Mouse (Mus musculus) left cerebral cortex, postnatal 10 days (tissue): ENCODE data around the gene Trp53bp1. TPM values are rescaled to one million over a fixed set of nuclear protein-coding genes. Genes with fewer than 3 reads are reported as not detected.

Experiments used
- DNase-seq, 2 experiments: peaks; one replicate each; pipeline ENCODE4 v3.0.0; 2021 to 2022; ENCODE audit warnings: low spot score in 2 of 2, mixed read lengths in 1 of 2; ENCODE audit errors: extremely low spot score in 1 of 2
- intact Hi-C: fragments of 180-260 bp; cut with DNase I; formaldehyde crosslinking; loops from one replicate; pipeline ENCODE4 v1.15.1; 2025
- total RNA-seq, 2 experiments: library from RNA; stranded (reverse); gene quantifications; 2 replicates each; pipeline ENCODE4 v1.2.3; 2021

The Trp53bp1 gene
- total RNA-seq, 2 experiments from 2014 or later, result 173 to 183 TPM

DNA sequence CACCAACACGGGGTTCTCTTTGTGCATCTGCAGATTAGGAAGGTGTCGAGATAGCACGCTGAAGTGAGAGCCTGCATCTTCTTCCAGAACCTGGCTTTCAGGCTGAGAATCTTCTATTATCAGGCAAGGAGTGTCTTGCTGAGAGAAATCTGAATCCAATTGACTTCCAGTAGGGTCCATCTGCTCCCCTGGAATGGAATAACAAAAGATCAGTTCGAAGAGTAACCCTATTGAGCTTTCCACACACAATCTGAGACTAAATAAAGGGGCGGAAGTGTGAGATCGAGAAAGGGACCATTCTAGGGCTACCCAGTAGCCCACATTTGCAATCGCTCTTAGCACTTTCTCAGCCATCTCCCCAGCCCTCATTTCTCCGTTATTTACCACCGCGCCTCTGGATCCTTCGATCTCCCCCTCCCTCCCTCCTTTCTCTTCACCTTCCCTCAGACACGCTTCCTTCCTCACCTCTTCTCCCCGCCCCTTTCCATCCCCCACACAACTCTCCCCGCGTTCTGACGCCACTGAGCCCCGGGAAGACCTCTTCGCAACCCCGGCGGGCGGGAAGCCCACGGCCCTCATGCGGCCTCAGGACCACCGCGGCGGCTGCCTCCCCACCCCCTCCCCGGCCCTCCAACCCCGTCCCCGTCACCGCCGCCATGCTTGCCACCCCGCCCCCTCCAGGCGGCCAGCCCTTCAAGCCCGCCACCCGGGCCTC lies 529 bp downstream of the Trp53bp1 start:
- intact Hi-C loops, result no loop called here
- DNase-seq, result no peak

DNA sequence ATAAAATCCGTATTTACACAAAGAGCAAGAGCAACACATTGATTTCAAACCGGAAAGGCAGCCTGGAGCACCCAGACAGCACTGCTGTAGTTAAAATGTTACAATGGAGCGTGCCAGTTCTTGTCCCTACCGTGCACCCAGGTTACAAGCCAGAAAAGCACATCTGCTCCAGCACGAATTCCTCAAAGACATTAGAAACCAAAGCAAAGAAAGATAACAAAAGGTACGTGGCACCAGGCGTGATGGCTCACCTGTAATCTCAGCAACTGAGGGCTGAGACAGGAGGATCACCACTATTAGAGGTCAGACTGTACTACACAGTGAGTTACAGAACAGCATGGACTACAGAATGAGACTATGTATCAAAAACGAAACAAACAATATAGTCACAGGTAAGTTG lies 2.8 kb downstream of the Trp53bp1 start:
- intact Hi-C loops, result no loop called here
- DNase-seq, result no peak

DNA sequence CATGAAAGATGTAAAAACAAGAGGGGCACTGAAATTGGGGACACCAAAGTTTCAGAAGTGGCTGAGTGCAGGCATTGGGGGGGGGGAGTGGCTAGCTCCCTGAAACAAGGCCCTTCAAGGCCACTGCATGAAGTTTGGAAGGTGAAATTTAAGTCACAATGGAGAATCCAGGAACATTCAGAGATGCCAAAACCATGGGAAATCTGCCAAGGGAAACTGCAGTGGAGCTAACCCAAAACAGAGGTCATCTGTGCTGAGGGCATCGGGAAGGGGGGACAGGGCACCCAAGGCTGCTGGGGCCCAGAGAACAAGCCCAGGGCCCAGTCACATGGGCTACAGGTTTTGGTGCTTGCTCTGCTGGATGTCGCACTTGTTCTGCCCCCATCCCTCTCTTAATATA lies 21.4 kb downstream of the Trp53bp1 start:
- intact Hi-C loops, result loop anchor here (5.0 kb wide), 1 partner anchor 83 kb away; no protein-coding TSS in a partner anchor
- DNase-seq, result no peak

DNA sequence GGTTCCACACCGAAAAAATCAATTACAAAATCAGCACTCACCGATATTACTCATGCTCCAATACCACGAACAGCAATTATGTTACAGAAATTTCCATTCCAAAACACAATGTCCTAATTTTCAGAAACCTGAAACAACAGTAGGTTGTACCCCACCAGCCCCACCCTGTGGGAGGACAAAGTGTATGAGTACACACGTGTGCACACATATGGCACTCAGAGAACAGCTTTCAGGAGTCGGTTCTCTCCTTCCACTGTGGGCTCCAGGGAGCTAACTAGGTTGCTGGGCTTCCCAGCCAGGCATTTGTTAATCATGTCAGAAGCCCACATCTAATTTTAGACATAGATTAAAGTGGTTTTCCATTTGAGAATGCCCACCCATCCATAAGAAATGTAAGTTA lies 27.1 kb downstream of the Trp53bp1 start:
- intact Hi-C loops, result no loop called here
- DNase-seq, result no peak

DNA sequence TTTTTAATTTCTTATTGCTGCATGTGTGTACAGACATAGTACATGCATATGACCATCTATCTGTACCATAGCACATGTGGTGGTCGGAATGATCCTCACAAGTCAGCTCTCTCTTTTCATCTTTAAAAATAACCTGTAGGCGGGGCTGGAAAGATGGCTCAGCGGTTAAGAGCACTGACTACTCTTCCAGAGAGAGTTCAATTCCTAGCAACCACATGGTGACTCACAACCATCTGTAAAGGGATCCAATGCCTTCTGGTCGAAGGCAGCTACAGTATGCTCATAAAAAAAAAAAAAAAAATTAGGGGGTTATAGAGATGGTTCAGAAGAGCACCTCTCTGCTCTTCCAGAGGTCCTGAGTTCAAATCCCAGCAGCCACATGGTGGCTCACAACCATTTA lies 31.8 kb downstream of the Trp53bp1 start:
- intact Hi-C loops, result no loop called here
- no peak for DNase-seq

DNA sequence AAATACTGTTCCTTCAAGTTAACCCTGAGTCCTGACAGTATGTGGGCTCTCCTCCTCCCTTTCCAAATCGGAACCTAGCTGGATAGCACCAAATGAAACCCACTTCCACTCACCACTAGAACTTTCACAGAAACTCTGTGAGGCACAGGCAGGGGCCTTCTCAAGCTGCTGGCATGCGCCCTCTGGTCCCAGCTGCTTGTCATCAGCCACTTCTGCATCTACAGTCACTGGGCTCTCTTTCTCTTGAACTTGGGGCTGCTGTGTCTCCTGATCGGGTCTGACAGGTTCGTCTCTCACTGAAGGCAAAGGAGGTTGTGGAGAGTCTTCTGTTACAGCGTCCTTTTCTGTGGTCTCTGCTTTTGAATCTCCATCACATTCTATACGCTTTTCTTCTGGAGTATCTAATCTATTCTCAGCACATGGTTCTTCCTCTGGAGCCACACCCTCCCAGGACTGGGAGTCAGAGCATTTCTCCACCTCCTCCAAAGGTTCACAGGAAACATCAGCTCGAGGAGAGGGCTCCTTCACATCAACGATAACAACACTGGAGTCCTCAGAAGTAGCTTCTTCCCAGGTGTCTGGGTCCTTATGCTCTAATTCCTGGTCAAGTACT lies 35.6 kb downstream of the Trp53bp1 start:
- intact Hi-C loops, result no loop called here

DNA sequence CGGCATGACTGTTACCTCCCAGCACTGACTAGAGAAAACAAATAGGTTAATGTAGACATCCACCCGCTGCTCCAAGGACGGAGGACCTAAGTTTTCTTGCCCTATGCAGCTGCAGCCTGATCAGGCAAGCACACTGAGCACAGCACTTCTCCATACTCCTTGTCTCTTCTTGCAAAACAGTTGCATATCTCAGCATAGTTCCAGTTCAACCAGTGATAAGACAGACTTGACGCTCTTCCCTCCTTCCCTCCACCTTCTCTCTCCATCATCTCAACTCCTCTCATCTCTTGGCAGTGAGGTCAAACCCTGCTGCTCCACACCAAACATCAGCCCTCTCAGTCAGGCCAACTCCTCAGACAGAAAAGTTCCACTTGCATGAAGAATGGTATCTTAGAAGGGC lies 43.1 kb downstream of the Trp53bp1 start:
- no peak for DNase-seq
- intact Hi-C loops, result no loop called here

More for the DNA sequence above, 35.6 kb downstream of the Trp53bp1 start:
- DNase-seq, result no peak

DNA sequence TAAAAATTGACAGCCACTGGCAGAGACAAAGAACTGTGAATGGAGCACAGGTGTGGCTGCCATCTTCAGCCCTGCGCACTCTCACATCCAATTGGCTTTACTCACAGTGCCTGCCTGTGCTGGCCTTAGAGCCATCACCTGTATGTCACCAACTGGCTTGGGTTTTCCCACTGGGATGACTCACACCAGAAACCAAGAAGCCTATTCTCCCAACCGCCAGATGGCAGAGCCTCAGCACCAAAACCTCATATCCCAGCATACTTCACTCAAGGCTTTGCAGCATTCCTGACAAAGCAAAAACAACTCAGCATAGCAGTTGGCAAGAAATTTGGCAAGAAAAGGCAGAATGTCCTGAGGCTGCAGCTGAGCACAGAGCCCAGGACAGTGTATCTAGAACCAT lies 48.2 kb downstream of the Trp53bp1 start:
- peak in 1 of 2 experiments; percentile 21 for DNase-seq

DNA sequence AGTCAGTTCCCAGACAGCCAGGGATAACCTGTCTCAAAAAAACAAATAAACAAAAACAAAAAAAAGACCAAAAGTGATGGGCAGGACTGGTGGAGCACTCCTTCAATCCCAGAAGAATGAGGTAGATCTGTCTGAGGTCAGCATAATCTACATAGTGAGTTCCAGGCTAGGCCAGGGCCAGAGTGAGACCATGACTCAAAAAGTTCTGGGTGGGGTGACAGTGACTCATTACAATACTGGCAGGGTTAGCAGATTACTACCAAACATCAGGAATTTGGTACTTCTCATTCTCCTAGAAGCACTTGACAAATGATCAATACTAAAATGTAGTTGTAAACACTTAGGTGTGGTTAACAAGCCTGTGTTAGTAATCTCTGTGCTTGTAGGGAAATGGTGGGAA lies 51.2 kb downstream of the Trp53bp1 start:
- intact Hi-C loops, result no loop called here

More for the DNA sequence above, 48.2 kb downstream of the Trp53bp1 start:
- intact Hi-C loops, result no loop called here

DNA sequence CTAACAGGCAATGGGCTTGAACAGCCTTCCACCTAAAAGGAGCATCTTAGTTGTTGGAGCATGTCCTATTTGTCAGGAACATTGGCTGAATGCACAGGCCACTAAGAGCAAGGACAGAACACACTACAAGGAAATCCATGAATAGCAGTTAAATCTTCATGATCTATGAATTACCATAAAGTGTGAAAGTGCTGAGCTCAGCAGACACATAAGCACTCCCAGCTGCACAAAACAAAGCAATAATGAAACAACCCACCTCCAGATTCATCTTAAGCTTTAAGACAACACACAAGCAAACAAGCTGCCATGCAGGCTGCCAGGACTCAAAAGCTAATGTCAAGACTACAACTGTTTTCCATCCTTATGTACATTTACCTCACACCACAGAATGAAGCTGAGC lies 52.0 kb downstream of the Trp53bp1 start:
- no peak for DNase-seq
- intact Hi-C loops, result no loop called here

More for the DNA sequence above, 51.2 kb downstream of the Trp53bp1 start:
- DNase-seq, result no peak

DNA sequence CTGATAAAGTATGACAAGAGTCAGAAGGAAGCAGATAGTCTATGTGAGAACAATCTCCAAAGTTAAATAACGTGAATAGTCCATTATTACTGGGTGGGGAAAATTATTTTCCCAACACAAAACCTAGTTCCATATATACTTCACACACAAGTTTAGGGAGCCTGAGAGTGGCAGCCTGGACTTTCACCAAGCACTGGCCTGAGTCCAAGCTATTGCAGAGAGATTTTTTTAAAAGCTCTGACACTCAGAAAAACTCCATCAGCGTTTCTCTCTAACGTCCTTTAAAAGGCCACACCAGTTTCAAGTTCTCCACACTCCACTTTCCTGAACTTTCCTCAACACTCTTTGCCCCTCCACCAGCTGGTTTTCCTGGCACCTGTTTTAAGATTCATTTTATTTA lies 56.7 kb downstream of the Trp53bp1 start:
- no peak for DNase-seq
- intact Hi-C loops, result no loop called here

DNA sequence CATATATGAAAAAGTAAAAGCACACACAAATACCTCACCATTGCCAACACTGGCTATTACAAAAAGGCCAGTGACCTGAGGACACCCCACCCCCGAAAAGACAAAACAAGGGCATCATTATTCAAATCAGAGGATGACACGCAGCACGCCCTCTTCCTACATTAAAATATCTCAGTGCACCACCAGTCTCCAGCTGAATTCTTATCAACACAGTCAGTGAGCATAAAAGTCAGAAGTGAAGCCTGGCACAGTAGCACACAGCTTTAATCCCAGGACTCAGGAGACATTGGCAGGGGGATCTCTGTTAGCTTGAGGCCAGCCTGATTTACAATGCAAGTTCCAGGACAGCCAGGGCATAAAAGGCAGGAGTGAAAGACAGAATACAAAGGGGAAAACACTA lies 64.7 kb downstream of the Trp53bp1 start:
- DNase-seq, result no peak
- intact Hi-C loops, result no loop called here

DNA sequence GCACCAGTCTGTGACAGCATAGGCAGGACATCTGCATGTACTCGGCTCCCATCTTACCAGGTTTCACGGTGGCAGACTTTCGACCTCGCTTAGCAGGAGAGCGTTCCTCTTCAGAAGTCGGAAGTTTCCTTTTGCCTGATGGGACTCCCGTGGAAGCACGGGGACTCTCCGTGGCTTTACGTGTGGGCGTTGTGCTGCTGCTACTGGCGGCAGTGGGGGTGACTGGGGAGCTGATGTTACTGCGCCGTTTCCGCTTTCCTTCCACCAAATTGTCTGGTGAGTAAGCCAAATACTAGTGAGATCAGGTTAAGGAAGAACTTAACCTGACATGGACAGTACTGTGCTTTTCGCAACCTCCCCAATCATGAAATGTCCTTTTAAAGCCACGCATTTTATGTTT lies 66.9 kb downstream of the Trp53bp1 start:
- DNase-seq, result no peak
- intact Hi-C loops, result no loop called here

DNA sequence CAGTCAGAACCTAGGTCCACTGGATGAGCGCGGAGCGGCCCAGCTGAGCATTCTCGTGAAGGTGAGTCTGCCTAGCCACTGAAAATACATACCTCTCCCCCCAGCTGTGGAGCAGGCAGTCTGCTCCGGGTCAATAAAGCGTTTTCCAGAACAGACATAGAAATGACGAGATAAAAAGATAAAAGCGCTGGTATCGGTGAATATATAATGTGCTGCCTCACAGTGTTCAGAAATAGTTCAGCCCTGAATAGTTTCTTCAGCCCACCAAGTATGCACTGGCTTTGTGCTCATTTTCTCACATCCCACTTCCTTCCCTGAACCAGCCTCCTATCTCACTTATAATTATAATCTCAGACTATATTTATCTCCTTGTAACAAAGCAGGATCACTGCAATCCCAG lies 75.7 kb downstream of the Trp53bp1 start:
- no peak for DNase-seq
- intact Hi-C loops, result loop anchor here (5.0 kb wide), 1 partner anchor 102 kb away; no protein-coding TSS in a partner anchor

DNA sequence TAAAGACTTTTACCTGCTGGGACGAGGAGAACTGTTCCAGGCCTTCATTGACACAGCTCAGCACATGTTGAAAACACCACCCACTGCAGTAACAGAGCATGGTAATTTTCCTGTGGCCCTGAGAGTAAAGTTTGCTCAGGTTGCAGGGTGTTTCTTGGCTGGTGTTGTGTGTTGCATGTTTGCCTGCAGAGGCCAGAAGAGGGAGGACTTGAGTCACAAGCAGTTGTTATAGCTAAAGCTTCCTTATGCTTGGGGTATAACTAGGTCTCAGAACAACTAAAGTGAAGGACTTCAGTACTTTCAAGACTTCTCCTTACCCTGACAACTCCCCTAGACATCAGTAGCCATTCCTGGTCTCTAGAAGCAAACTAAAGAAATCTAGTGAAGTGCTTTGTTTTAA lies 82.7 kb downstream of the Trp53bp1 start:
- DNase-seq, result no peak
- intact Hi-C loops, result no loop called here

DNA sequence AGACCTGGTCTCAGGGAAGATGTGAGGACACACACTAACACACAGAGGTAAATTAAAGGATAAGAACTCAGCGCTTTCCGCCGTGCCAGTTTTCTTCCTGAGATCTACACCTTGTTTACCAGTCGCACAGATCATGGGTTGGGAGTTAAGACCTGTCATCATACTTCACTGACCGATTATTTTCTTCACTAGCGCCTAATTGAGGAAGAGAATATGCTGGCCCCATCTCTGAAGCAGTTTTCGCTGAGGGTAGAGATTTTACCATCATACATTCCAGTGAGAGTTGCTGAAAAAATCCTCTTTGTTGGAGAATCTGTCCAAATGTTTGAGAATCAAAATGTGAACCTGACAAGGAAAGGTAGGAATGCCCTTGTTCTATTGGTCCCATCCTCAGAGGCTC lies 87.1 kb downstream of the Trp53bp1 start:
- intact Hi-C loops, result no loop called here
- no peak for DNase-seq

DNA sequence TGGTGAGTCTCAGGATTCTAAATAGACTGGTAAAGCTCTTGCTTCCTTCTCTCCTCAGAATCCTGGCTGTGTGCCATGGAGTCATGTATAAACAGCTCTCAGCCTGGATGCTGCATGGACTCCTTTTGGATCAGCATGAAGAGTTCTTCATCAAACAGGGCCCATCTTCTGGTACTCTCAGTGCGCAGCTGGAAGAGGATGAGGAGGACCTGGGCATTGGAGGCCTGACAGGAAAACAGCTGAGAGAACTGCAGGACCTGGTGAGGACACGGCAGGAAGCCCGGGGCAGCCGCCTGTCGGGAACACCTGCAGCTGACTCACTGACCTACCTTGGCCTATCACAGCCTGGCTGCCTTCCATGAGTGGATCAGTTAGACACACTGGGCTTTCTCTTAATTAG lies 87.8 kb downstream of the Trp53bp1 start:
- DNase-seq, result peak in 1 of 2 experiments; percentile 41
- intact Hi-C loops, result no loop called here

DNA sequence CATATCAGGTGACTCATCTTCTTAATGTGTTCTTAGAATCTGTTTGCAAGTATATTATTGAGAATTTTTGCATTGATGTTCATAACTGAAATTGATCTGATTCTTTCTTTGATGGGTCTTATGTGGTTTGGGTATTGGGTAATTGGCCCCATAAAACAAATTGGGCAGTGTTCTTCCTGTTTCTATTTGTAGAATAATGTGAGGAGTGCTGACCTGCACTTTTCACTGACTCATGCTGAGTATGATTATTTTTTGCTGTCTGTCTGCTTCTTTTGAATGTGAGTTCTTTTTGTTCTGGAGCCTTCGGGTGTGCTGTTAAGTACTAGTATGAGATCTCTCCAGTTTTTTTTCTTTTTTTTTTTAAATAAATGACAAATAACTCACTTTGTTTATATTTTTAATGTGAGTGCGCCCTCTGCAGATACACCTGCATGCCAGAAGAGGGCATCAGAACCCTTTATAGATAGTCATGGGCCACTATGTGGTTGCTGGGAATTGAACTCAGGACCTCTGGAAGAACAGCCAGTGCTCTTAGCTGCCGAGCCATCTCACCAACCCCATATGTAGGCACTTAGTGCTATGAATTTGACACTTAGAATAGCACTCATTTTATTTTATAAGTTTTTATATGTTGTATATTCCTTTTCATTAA lies 92.3 kb downstream of the Trp53bp1 start:
- intact Hi-C loops, result no loop called here
- no peak for DNase-seq

DNA sequence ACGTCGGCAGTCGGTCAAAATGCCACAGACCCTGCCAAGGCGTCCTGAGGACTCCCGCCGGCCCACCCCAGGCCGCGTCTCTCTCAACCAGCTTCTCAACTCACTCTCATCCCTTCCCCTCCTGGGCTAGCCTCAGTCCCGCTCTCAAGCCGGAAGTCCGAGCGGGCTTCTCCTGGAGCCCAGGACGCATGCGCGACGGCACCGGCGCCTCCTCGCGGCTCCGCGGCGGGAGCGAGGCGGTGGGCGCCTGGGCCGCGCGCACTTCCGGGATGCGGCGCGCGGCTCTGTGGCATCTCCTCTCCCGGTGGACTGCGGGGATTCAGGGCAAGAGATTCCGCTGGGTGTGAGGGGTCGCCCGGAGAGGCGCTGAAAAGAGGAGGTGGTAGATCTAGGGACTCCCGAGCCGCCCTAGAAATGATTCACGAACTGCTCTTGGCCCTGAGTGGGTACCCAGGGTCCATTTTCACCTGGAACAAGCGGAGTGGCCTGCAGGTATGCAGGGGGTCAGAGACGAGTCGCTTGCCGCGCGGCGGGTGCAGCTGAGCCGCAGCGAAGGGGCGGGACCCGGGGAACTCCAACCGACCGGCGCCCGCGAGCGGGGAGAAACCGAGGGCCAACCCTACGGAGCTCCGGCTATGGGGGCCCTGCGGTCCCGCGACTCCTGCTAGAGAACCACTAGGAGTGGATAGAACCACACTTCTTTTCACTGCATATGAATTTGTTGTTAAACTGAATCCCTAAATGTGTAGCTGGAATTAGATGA lies 100.0 kb downstream of the Trp53bp1 start, which contains the start of gene Zscan29:
Zscan29 (minus strand) TSS at position 146 of the 763 bp plus-strand sequence.
- intact Hi-C loops, result no loop called here
- DNase-seq, result peak; percentile 81 to 93
